Mouse (Mus musculus): ENCODE results near the gene Dennd1c. TPM values are rescaled to one million over a fixed set of nuclear protein-coding genes. Genes with fewer than 3 reads are reported as not detected.
"Not testable (repeated sequence)": the region's sequence is repeated elsewhere in the genome, so short reads cannot be mapped to it uniquely, and the experiment has no call there.

Gene Dennd1c
- polyA plus RNA-seq, 1 experiment from 2014 or later: 0.49 TPM

DNA sequence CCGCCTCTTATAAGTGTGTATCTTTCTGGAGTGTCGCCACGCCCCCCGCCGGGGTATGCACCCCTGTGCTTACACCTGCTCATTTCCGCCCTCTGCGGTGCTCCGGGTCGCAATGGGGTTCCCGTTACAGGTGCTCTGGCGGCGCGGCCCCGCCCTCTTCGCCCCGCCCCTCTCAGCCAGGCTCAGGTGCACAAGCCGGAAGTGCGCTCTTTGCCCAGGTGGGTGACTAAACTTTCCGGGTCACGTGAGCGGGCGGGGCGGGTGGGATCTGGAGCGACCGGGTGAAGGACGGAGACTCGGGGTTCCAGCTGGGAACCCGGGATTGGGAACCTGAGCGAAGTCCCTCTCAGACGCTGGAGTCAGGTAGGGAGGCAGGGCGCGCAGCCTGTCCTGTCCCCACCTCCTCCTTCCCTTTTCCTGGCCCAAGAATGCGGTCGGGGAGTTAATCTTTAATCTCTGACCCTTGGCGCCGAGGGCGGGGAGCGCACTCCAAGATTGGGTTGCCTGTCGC is 16.2 kb downstream of the Dennd1c start:
- no peak for ATAC-seq (replicated peaks; ENCODE audit: insufficient number of reproducible peaks, low FRiP score, low TSS enrichment)
- 2% methylated on average over 39 of the region's 39 CpGs for WGBS (ENCODE audit: insufficient replicate concordance)
- Histone ChIP-seq H3K9ac (ENCODE audit: low read depth, low read length) (no peak overlapping the region), H3K4me3 (ENCODE audit: low read depth, low read length) (peak overlapping the region; percentile 31), H3K36me3 (ENCODE audit: control insufficient read depth, insufficient read depth, low read length) (no peaks in the 10 kb centered on the region), H3K4me2 (peak overlapping the region; percentile 57), H3K9me3 (replicated peaks; ENCODE audit: control insufficient read depth, low read length) (no peaks in the 10 kb centered on the region), H3K27ac (ENCODE audit: low read depth, low read length) (no peak overlapping the region), H3K4me1 (ENCODE audit: control insufficient read depth, insufficient read depth, low read length) (peaks cover 17% of the 10 kb centered on the region), H3K27me3 (ENCODE audit: control insufficient read depth, insufficient read depth, low read length) (peaks cover 55% of the 10 kb centered on the region)

DNA sequence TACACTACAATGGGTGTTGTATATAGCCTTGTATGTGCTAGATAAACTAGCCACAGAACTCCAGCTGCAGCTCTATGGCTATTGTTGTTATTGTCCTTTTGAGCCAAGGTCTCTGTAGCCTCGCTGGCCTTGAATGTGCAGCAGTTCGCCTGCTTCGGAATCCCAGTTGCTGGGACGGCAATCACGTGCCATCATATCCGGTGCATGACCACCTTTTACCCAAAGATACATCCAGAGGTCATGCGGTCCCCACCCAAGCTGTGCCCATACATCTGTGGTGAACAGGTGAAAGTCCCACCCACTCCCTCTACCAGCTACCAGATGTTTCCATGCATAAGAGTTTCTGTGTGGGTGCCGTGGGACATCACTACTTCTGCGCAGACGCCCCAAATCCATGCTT is 17.2 kb downstream of the Dennd1c start:
- no peak overlapping the region for H3K27ac ChIP-seq (ENCODE audit: low read depth, low read length)
- ATAC-seq (replicated peaks; ENCODE audit: insufficient number of reproducible peaks, low FRiP score, low TSS enrichment): no peak
- peaks cover 46% of the 10 kb centered on the region for H3K27me3 ChIP-seq (ENCODE audit: control insufficient read depth, insufficient read depth, low read length)
- H3K9ac ChIP-seq (ENCODE audit: low read depth, low read length): no peak overlapping the region
- no peaks in the 10 kb centered on the region for H3K36me3 ChIP-seq (ENCODE audit: control insufficient read depth, insufficient read depth, low read length)
- peak overlapping the region; percentile 81; the same call in 1 of the 2 replicates for H3K4me3 ChIP-seq (ENCODE audit: low read depth, low read length)
- peaks cover 17% of the 10 kb centered on the region for H3K4me1 ChIP-seq (ENCODE audit: control insufficient read depth, insufficient read depth, low read length)
- WGBS (ENCODE audit: insufficient replicate concordance): 42% methylated on average over 10 of the region's 10 CpGs
- H3K9me3 ChIP-seq (replicated peaks; ENCODE audit: control insufficient read depth, low read length): no peaks in the 10 kb centered on the region
- H3K4me2 ChIP-seq: peak overlapping the region; percentile 91

- Histone ChIP-seq H3K4me2 (peak overlapping the region; percentile 91), H3K4me1 (ENCODE audit: control insufficient read depth, insufficient read depth, low read length) (peaks cover 17% of the 10 kb centered on the region), H3K27ac (ENCODE audit: low read depth, low read length) (peak overlapping the region; percentile 50; the same call in 1 of the 2 replicates), H3K9me3 (replicated peaks; ENCODE audit: control insufficient read depth, low read length) (no peaks in the 10 kb centered on the region), H3K27me3 (ENCODE audit: control insufficient read depth, insufficient read depth, low read length) (peaks cover 44% of the 10 kb centered on the region), H3K36me3 (ENCODE audit: control insufficient read depth, insufficient read depth, low read length) (no peaks in the 10 kb centered on the region), H3K9ac (ENCODE audit: low read depth, low read length) (peak overlapping the region; percentile 86), H3K4me3 (ENCODE audit: low read depth, low read length) (peak overlapping the region; percentile 81)
- WGBS (ENCODE audit: insufficient replicate concordance): under 1% methylated on average over 44 of the region's 44 CpGs
- peak; percentile 81 for ATAC-seq (replicated peaks; ENCODE audit: insufficient number of reproducible peaks, low FRiP score, low TSS enrichment)
These were observed 18.0 kb downstream of the Dennd1c start for GRCm38 (mm10) chr17:57060231-57060801.

- H3K4me2 ChIP-seq: peak within 1 kb of the TSS; percentile 91
- 1% methylated on average over 35 of the region's 45 CpGs for WGBS (ENCODE audit: insufficient replicate concordance)
- H3K9ac ChIP-seq (ENCODE audit: low read depth, low read length): peak within 1 kb of the TSS; percentile 86
- peak; percentile 62 for ATAC-seq (replicated peaks; ENCODE audit: insufficient number of reproducible peaks, low FRiP score, low TSS enrichment)
- peak within 1 kb of the TSS; percentile 50; the same call in 1 of the 2 replicates for H3K27ac ChIP-seq (ENCODE audit: low read depth, low read length)
- peak within 1 kb of the TSS; percentile 81 for H3K4me3 ChIP-seq (ENCODE audit: low read depth, low read length)
- peaks cover 17% of the 10 kb centered on the region for H3K4me1 ChIP-seq (ENCODE audit: control insufficient read depth, insufficient read depth, low read length)
- H3K36me3 ChIP-seq (ENCODE audit: control insufficient read depth, insufficient read depth, low read length): no peaks in the 10 kb centered on the region
- no peaks in the 10 kb centered on the region for H3K9me3 ChIP-seq (replicated peaks; ENCODE audit: control insufficient read depth, low read length)
- peaks cover 37% of the 10 kb centered on the region for H3K27me3 ChIP-seq (ENCODE audit: control insufficient read depth, insufficient read depth, low read length)
These were observed 18.8 kb downstream of the Dennd1c start, which contains the start of gene Slc25a23 for GRCm38 (mm10) chr17:57059486-57059977. Gene Slc25a23 (minus strand): TSS chr17:57059863.

DNA sequence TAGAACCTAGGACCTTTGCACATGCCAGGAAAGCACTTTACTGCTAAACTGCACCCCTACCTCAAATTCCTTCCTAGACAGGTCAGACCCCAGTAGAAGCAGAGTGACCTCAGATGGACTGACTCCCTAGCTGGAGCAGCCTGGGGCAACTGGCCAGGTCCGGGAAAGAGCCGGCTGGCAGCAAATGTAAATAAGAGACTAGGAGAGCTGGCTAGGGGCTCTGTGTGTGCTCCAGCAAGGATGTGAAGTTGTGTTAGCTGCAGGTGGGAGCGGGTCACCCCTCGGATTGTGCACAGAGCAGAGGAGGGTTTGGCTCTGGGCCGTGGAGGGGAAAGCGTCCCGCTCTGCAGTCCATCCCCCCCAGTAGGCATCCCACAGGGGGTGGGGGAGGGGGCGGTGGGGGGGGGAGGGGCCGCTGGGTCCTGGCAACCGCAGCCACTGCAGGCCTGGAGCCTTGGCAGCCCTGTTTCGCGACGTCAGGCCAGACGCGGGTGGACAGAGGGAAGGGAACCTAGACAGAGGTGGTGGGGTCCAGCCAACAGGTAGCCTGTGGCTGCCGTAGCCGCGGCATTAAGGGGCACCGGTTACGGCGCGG is 19.3 kb downstream of the Dennd1c start, which contains the start of gene Crb3:
TSS of gene Crb3 (plus strand) at position 215 of the 595 bp plus-strand sequence.
- no peaks in the 10 kb centered on the region for H3K36me3 ChIP-seq (ENCODE audit: control insufficient read depth, insufficient read depth, low read length)
- no peaks in the 10 kb centered on the region for H3K9me3 ChIP-seq (replicated peaks; ENCODE audit: control insufficient read depth, low read length)
- WGBS (ENCODE audit: insufficient replicate concordance): 1% methylated on average over 19 of the region's 22 CpGs
- H3K4me3 ChIP-seq (ENCODE audit: low read depth, low read length): peak within 1 kb of the TSS; percentile 81
- ATAC-seq (replicated peaks; ENCODE audit: insufficient number of reproducible peaks, low FRiP score, low TSS enrichment): 0 out of 2 replicates have a peak, but pooled peaks have one; percentile 7
- H3K4me2 ChIP-seq: peak within 1 kb of the TSS; percentile 91
- H3K4me1 ChIP-seq (ENCODE audit: control insufficient read depth, insufficient read depth, low read length): peaks cover 17% of the 10 kb centered on the region
- no peak within 1 kb of the TSS for H3K27ac ChIP-seq (ENCODE audit: low read depth, low read length)
- H3K9ac ChIP-seq (ENCODE audit: low read depth, low read length): peak within 1 kb of the TSS; percentile 86
- peaks cover 32% of the 10 kb centered on the region for H3K27me3 ChIP-seq (ENCODE audit: control insufficient read depth, insufficient read depth, low read length)

- Histone ChIP-seq H3K4me1 (ENCODE audit: control insufficient read depth, insufficient read depth, low read length) (peaks cover 9% of the 10 kb centered on the region; the same call in 1 of the 2 replicates), H3K4me2 (no peak overlapping the region), H3K36me3 (ENCODE audit: control insufficient read depth, insufficient read depth, low read length) (peaks cover 4% of the 10 kb centered on the region; the same call in 1 of the 2 replicates), H3K9me3 (replicated peaks; ENCODE audit: control insufficient read depth, low read length) (no peaks in the 10 kb centered on the region), H3K27ac (ENCODE audit: low read depth, low read length) (no peak overlapping the region), H3K27me3 (ENCODE audit: control insufficient read depth, insufficient read depth, low read length) (peaks cover 10% of the 10 kb centered on the region), H3K9ac (ENCODE audit: low read depth, low read length) (no peak overlapping the region), H3K4me3 (ENCODE audit: low read depth, low read length) (no peak overlapping the region)
- no peak for ATAC-seq (replicated peaks; ENCODE audit: insufficient number of reproducible peaks, low FRiP score, low TSS enrichment)
- WGBS (ENCODE audit: insufficient replicate concordance): 71% methylated on average over 3 of the region's 3 CpGs
These were observed 22.1 kb downstream of the Dennd1c start for GRCm38 (mm10) chr17:57056246-57056645.

DNA sequence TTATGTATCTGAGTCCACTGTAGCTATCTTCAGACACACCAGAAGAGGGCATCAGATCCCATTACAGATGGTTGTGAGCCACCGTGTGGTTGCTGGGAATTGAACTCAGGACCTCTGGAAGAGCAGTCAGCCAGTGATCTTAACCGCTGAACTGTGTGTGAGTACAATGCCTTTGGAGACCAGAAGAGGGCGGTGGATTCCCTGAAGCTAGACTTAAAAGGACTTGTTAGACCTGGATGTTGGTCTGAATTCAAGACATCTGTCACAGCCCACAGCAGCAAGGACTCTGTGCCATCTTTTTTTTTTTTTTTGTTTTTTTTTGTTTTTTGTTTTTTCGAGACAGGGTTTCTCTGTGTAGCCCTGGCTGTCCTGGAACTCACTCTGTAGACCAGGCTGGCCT is 26.6 kb downstream of the Dennd1c start:
- not testable (repeated sequence) for H3K4me3 ChIP-seq (ENCODE audit: low read depth, low read length); H3K27ac ChIP-seq (ENCODE audit: low read depth, low read length); H3K9me3 ChIP-seq (replicated peaks; ENCODE audit: control insufficient read depth, low read length); H3K9ac ChIP-seq (ENCODE audit: low read depth, low read length); H3K36me3 ChIP-seq (ENCODE audit: control insufficient read depth, insufficient read depth, low read length); H3K4me1 ChIP-seq (ENCODE audit: control insufficient read depth, insufficient read depth, low read length); H3K4me2 ChIP-seq; H3K27me3 ChIP-seq (ENCODE audit: control insufficient read depth, insufficient read depth, low read length); ATAC-seq (replicated peaks; ENCODE audit: insufficient number of reproducible peaks, low FRiP score, low TSS enrichment)
- 80% methylated on average over 4 of the region's 4 CpGs for WGBS (ENCODE audit: insufficient replicate concordance)

- peaks cover 6% of the 10 kb centered on the region; the same call in 1 of the 2 replicates for H3K36me3 ChIP-seq (ENCODE audit: control insufficient read depth, insufficient read depth, low read length)
- WGBS (ENCODE audit: insufficient replicate concordance): 85% methylated on average over 3 of the region's 3 CpGs
- H3K9ac ChIP-seq (ENCODE audit: low read depth, low read length): no peak overlapping the region
These were observed 29.5 kb downstream of the Dennd1c start for GRCm38 (mm10) chr17:57048816-57049215.

More at GRCm38 (mm10) chr17:57048816-57049215, 29.5 kb downstream of the Dennd1c start:
- no peak overlapping the region for H3K4me2 ChIP-seq
- H3K27me3 ChIP-seq (ENCODE audit: control insufficient read depth, insufficient read depth, low read length): no peaks in the 10 kb centered on the region
- no peaks in the 10 kb centered on the region for H3K4me1 ChIP-seq (ENCODE audit: control insufficient read depth, insufficient read depth, low read length)
- H3K9me3 ChIP-seq (replicated peaks; ENCODE audit: control insufficient read depth, low read length): no peaks in the 10 kb centered on the region
- no peak overlapping the region for H3K4me3 ChIP-seq (ENCODE audit: low read depth, low read length)
- no peak overlapping the region for H3K27ac ChIP-seq (ENCODE audit: low read depth, low read length)
- no peak for ATAC-seq (replicated peaks; ENCODE audit: insufficient number of reproducible peaks, low FRiP score, low TSS enrichment)
